In the genomic region with DNA sequence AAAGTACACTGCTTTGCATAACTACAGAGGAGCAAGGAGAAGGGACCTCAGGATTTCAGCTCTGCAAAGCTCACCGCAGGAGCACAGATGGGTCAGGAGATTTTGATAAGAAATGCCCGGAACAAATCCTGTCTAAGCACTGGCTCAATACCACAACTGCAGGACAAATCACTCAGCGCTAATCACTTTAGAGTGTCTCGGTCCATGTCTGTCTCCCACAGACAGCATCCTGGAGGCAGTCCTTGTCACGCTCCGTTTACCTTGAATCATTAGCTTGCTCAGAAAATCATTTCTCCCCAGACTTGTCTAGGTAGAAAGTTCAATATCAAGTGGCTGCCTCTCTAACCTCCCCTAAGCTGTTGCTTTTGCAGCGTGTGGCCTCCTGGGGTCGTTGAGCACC, we compare ENCODE assay signal across 41 mouse cellular contexts. TPM values are rescaled to one million over a fixed set of nuclear protein-coding genes. Genes with fewer than 3 reads are reported as not detected.
A peak's percentile ranks its signal among the peaks of the same experiment; 100 is the strongest.
DNase-seq lines count a peak whose midpoint lies in the region; ATAC-seq and TF ChIP-seq lines count a peak whose summit lies in the region.
"Had no signal": no experiment of that assay in that cellular context is flagged by ENCODE, and none has a peak within 500 bp of the region (broad histone marks: within the 10 kb centered on the region; RNA-seq: fewer than 3 reads in every experiment).

No protein-coding gene starts in this region.

- no peak overlapping the region for H3K4me3 ChIP-seq in kidney, embryonic 16.5 days (ENCODE audit: low read length)
- H3K4me3 ChIP-seq in kidney, embryonic 15.5 days (replicated peaks), result no peak overlapping the region
- peak overlapping the region; percentile 3 for H3K4me3 ChIP-seq in testis, adult 2 months (ENCODE audit: control insufficient read depth, low read depth, low read length)
- H3K4me3 ChIP-seq: forebrain, embryonic 15.5 days; heart, embryonic 10.5 days; heart, embryonic 15.5 days; left cerebral cortex, adult 2 months; limb, embryonic 13.5 days; lung, embryonic 15.5 days; neural tube, embryonic 13.5 days had no signal

- no peak overlapping the region for H3K9ac ChIP-seq in kidney, embryonic 16.5 days (replicated peaks; ENCODE audit: low read length)
- no peak overlapping the region for H3K9ac ChIP-seq in kidney, embryonic 15.5 days
- H3K9ac ChIP-seq: forebrain, embryonic 15.5 days; heart, embryonic 15.5 days; limb, embryonic 13.5 days; lung, embryonic 15.5 days; neural tube, embryonic 13.5 days had no signal

- no peaks in the 10 kb centered on the region for H3K4me1 ChIP-seq in kidney, embryonic 16.5 days (ENCODE audit: insufficient read depth, low read length)
- 0 out of 2 replicates have a peak, but pooled peaks cover 4% of the 10 kb centered on the region for H3K4me1 ChIP-seq in kidney, embryonic 15.5 days
- H3K4me1 ChIP-seq in testis, adult 2 months (ENCODE audit: control insufficient read depth, insufficient read depth, low read length), result no peaks in the 10 kb centered on the region
- H3K4me1 ChIP-seq: forebrain, embryonic 15.5 days; heart, embryonic 10.5 days; heart, embryonic 15.5 days; limb, embryonic 13.5 days; lung, embryonic 15.5 days; neural tube, embryonic 13.5 days had no signal

- no peaks in the 10 kb centered on the region for H3K27me3 ChIP-seq in kidney, embryonic 16.5 days (ENCODE audit: insufficient read depth, low read length)
- H3K27me3 ChIP-seq in kidney, embryonic 15.5 days, result no peaks in the 10 kb centered on the region
- no peaks in the 10 kb centered on the region for H3K27me3 ChIP-seq in testis, adult 2 months (ENCODE audit: control insufficient read depth, insufficient read depth, low read length)
- H3K27me3 ChIP-seq: forebrain, embryonic 15.5 days; heart, embryonic 15.5 days; limb, embryonic 13.5 days; lung, embryonic 15.5 days; neural tube, embryonic 13.5 days had no signal

- no peaks in the 10 kb centered on the region for H3K9me3 ChIP-seq in kidney, embryonic 16.5 days (ENCODE audit: low read length)
- no peaks in the 10 kb centered on the region for H3K9me3 ChIP-seq in kidney, embryonic 15.5 days (replicated peaks)
- H3K9me3 ChIP-seq: forebrain, embryonic 15.5 days; heart, embryonic 10.5 days; heart, embryonic 15.5 days; limb, embryonic 13.5 days; lung, embryonic 15.5 days; neural tube, embryonic 13.5 days had no signal

- 63% methylated on average over 8 of the region's 8 CpGs for WGBS in kidney, embryonic 16.5 days
- WGBS in kidney, embryonic 15.5 days, result 59% methylated on average over 8 of the region's 8 CpGs

- TF ChIP-seq POLR2A in testis, adult 2 months (IDR thresholded peaks at IDR 0.05; ENCODE audit: control insufficient read depth, low read depth, low read length), result no peak

- no peak overlapping the region for H3K27ac ChIP-seq in kidney, embryonic 16.5 days (ENCODE audit: low read length)
- H3K27ac ChIP-seq in kidney, embryonic 15.5 days, result no peak overlapping the region
- no peak overlapping the region for H3K27ac ChIP-seq in testis, adult 2 months (ENCODE audit: control insufficient read depth, insufficient read depth, low read depth, low read length)
- H3K27ac ChIP-seq: forebrain, embryonic 15.5 days; heart, embryonic 10.5 days; heart, embryonic 15.5 days; kidney, postnatal 0 days; left cerebral cortex, adult 2 months; limb, embryonic 13.5 days; lung, embryonic 15.5 days; neural tube, embryonic 13.5 days had no signal

- H3K36me3 ChIP-seq in kidney, embryonic 16.5 days (ENCODE audit: insufficient read depth, low read length), result peaks cover 34% of the 10 kb centered on the region
- H3K36me3 ChIP-seq in kidney, embryonic 15.5 days, result peaks cover 52% of the 10 kb centered on the region
- no peaks in the 10 kb centered on the region; the same call in 1 of the 2 replicates for H3K36me3 ChIP-seq in testis, adult 2 months (ENCODE audit: control insufficient read depth, insufficient read depth, low read length)

- no peak overlapping the region for H3K4me2 ChIP-seq in kidney, embryonic 16.5 days (replicated peaks; ENCODE audit: low read depth, low read length)
- no peak overlapping the region for H3K4me2 ChIP-seq in kidney, embryonic 15.5 days
- H3K4me2 ChIP-seq: forebrain, embryonic 15.5 days; heart, embryonic 15.5 days; limb, embryonic 13.5 days; liver, embryonic 11.5 days; lung, embryonic 15.5 days; neural tube, embryonic 13.5 days had no signal

- ATAC-seq in kidney, embryonic 16.5 days (ENCODE audit: low FRiP score, low TSS enrichment), result peak; percentile 49; the same call in 1 of the 2 replicates
- no peak for ATAC-seq in kidney, embryonic 15.5 days (replicated peaks; ENCODE audit: low FRiP score)
- ATAC-seq: activated CD4-positive, CD25-positive, alpha-beta regulatory T cell, adult 4 months; CD4-positive, CD25-positive, alpha-beta regulatory T cell, adult 4 months; forebrain, embryonic 15.5 days; hindbrain, embryonic 16.5 days had no signal

- no peak for TF ChIP-seq CTCF in testis, adult 2 months (IDR thresholded peaks at IDR 0.05; ENCODE audit: control insufficient read depth, insufficient read depth, insufficient replicate concordance, low read depth, low read length)

- no peak for DNase-seq in testis, postnatal 14 days (ENCODE audit: low spot score)
- peak; percentile 19 for DNase-seq in retina, embryonic 14.5 days (ENCODE audit: low spot score)
- DNase-seq in layer of hippocampus, postnatal 36 days, result no peak
- DNase-seq in embryo, embryonic 9.5 days (ENCODE audit: extremely low spot score), result no peak
- DNase-seq: adrenal gland, adult 2 months; adrenal gland, postnatal 36 days; cerebellum, adult 2 months; cerebellum, postnatal 14 days; gastrocnemius, postnatal 25 days; heart, adult 11 months; lung, postnatal 36 days; right cerebral cortex, adult 18-20 months; spleen, adult 18-20 months; thymus, adult 2 months; thymus, postnatal 4 days had no signal

RNA-seq across cellular contexts. Expression of a gene that starts 16.6 kb away (rescaled TPM):
- polyA plus RNA-seq in kidney, embryonic 16.5 days (2015; fragmentation: Nextera tagmentation; extraction: Ambion mirVana), result 109 and 110 TPM in 2 replicates
- polyA plus RNA-seq in kidney, embryonic 15.5 days (2015; fragmentation: Nextera tagmentation; extraction: Ambion mirVana), result 119 and 126 TPM in 2 replicates
- 12.5 and 14.9 TPM in 2 replicates for polyA plus RNA-seq in testis, adult 2 months (2012; rRNA removed)
- total RNA-seq in layer of hippocampus, postnatal 36 days (2021), result 10 to 100 TPM; 64.7 to 66.0 TPM

RNA-seq across cellular contexts. Expression of a gene that starts 27.6 kb away (rescaled TPM):
- polyA plus RNA-seq in kidney, embryonic 16.5 days (2015; fragmentation: Nextera tagmentation; extraction: Ambion mirVana), result not detected in 2 replicates
- polyA plus RNA-seq in kidney, embryonic 15.5 days (2015; fragmentation: Nextera tagmentation; extraction: Ambion mirVana), result not detected in 2 replicates
- polyA plus RNA-seq in testis, adult 2 months (2012; rRNA removed), result 0.12 TPM in 1 of 2 replicates, not detected in the other
- not detected for total RNA-seq in layer of hippocampus, postnatal 36 days (2021)
- total RNA-seq: gastrocnemius, adult 18-20 months; gastrocnemius, postnatal 25 days; heart, postnatal 25 days; layer of hippocampus, postnatal 10 days; left cerebral cortex, adult 2 months; left cerebral cortex, postnatal 25 days; megakaryocyte, adult 5-6 weeks had no signal
- polyA plus RNA-seq: activated CD4-positive, CD25-positive, alpha-beta regulatory T cell, adult 4 months; adrenal gland, adult 2 months; CD4-positive, CD25-positive, alpha-beta regulatory T cell, adult 4 months; cerebellum, adult 2 months; forebrain, embryonic 15.5 days; frontal cortex, adult 2 months; heart, embryonic 10.5 days; heart, embryonic 15.5 days; hindbrain, embryonic 11.5 days; hindbrain, embryonic 16.5 days; intestine, embryonic 14.5 days; kidney, postnatal 0 days; limb, embryonic 13.5 days; liver, embryonic 11.5 days; liver, embryonic 16.5 days; lung, embryonic 15.5 days; neural tube, embryonic 13.5 days; stomach, embryonic 16.5 days; thymus, adult 2 months had no signal

RNA-seq across cellular contexts. Expression of a gene that starts 28.2 kb away (rescaled TPM):
- polyA plus RNA-seq in kidney, embryonic 16.5 days (2015; fragmentation: Nextera tagmentation; extraction: Ambion mirVana), result not detected in 2 replicates
- 0.13 TPM in 1 of 2 replicates, not detected in the other for polyA plus RNA-seq in kidney, embryonic 15.5 days (2015; fragmentation: Nextera tagmentation; extraction: Ambion mirVana)
- 0.16 and 0.23 TPM in 2 replicates for polyA plus RNA-seq in testis, adult 2 months (2012; rRNA removed)
- 1 to 10 TPM; 6.4 to 8.1 TPM for total RNA-seq in layer of hippocampus, postnatal 36 days (2021)
- total RNA-seq: gastrocnemius, adult 18-20 months; gastrocnemius, postnatal 25 days; heart, postnatal 25 days had no signal
- polyA plus RNA-seq: embryonic facial prominence, embryonic 11.5 days; forebrain, embryonic 15.5 days; heart, embryonic 10.5 days; heart, embryonic 15.5 days; hindbrain, embryonic 11.5 days; liver, embryonic 11.5 days; lung, embryonic 15.5 days; neural tube, embryonic 13.5 days had no signal
